Comparison of ENCODE assay signal across 8 mouse cellular contexts in the genomic region with DNA sequence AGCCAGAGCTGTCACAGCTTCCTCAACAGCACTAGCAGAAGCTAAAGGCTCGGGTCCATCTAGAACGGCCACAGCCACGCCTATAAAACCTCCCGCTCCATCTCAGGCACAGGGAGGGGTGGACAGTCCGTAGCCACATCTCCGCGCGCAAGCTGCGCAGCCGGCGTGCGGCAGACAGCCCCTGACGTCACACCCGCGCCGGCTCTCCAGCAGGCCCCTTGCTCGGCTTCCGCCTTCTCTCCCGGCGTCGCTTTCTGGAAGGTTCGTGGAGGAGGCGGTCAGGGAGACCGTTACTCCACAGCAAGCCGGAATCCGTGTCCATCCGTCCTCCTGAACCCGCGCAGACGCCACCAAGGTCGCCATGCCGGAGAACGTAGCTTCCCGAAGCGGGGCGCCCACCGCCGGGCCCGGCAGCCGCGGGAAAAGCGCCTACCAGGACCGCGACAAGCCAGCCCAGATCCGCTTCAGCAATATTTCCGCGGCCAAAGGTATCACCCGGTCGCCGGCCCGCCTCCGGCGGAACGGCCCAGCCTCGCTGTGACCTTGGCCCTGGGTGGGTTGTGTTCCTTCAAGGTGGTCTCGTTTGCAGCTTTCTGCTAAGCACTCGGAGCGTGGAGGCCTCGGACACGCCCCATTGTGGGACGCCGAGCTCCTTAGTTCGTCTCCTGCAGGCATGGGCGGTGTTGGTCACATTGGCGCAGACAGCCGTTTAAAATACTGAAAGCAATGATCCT. TPM values are rescaled to one million over a fixed set of nuclear protein-coding genes. Genes with fewer than 3 reads are reported as not detected.
A peak's percentile ranks its signal among the peaks of the same experiment; 100 is the strongest.
DNase-seq lines count a peak whose midpoint lies in the region; ATAC-seq and TF ChIP-seq lines count a peak whose summit lies in the region.

TSS of gene Cct4 (plus strand) at position 127 of the 734 bp plus-strand sequence.

- ATAC-seq in forebrain, embryonic 15.5 days (replicated peaks), result peak; percentile 98
- peak; percentile 99 for ATAC-seq in lung, embryonic 14.5 days (ENCODE audit: insufficient read depth)

- TF ChIP-seq CTCF in layer of hippocampus, adult 2 months (conservative IDR thresholded peaks at IDR 0.05), result no peak
- TF ChIP-seq CTCF in lung, embryonic 14.5 days (IDR thresholded peaks at IDR 0.05; ENCODE audit: low read depth), result no peak
- no peak for TF ChIP-seq CTCF in olfactory bulb, adult 2 months (IDR thresholded peaks at IDR 0.05; ENCODE audit: insufficient read depth, low read depth, low read length)
- TF ChIP-seq CTCF in thymus, adult 2 months (IDR thresholded peaks at IDR 0.05; ENCODE audit: borderline replicate concordance, control insufficient read depth, extremely low read depth, insufficient read depth, low read length, poor library complexity), result 0 out of 2 replicates have a peak, but pooled peaks have one; percentile 24

- peak within 1 kb of the TSS; percentile 73 for H3K4me2 ChIP-seq in forebrain, embryonic 15.5 days (replicated peaks)
- H3K4me2 ChIP-seq in lung, embryonic 14.5 days, result peak within 1 kb of the TSS; percentile 98

- DNase-seq in ES-CJ7 (ENCODE audit: low read depth, low spot score), result peak; percentile 90
- DNase-seq in cerebellum, adult 11 months, result peak; percentile 88
- peak; percentile 88 for DNase-seq in heart, postnatal 25 days (ENCODE audit: low spot score)
- peak; percentile 92 to 94 for DNase-seq in layer of hippocampus, adult 2 months (ENCODE audit: low spot score in 2 of 2)
- peak; percentile 97 for DNase-seq in lung, embryonic 14.5 days
- DNase-seq in thymus, adult 2 months, result peak; percentile 88

- intact Hi-C loops in heart, postnatal 25 days (cut with DNase I), result loop anchor here (2.0 to 5.0 kb wide), 3 partner anchors 18 to 157 kb away; no protein-coding TSS in a partner anchor

- WGBS in forebrain, embryonic 15.5 days, result under 1% methylated on average over 66 of the region's 66 CpGs
- WGBS in lung, embryonic 14.5 days, result under 1% methylated on average over 66 of the region's 66 CpGs
- WGBS in olfactory bulb, adult 2 months, result under 1% methylated on average over 66 of the region's 66 CpGs
- under 1% methylated on average over 66 of the region's 66 CpGs for WGBS in thymus, adult 2 months

- peak within 1 kb of the TSS; percentile 88 for H3K4me3 ChIP-seq in forebrain, embryonic 15.5 days
- H3K4me3 ChIP-seq in layer of hippocampus, adult 2 months, result peak within 1 kb of the TSS; percentile 69
- H3K4me3 ChIP-seq in lung, embryonic 14.5 days (ENCODE audit: low read depth, low read length), result peak within 1 kb of the TSS; percentile 83
- H3K4me3 ChIP-seq in olfactory bulb, adult 2 months (ENCODE audit: insufficient read depth, low read depth, low read length), result peak within 1 kb of the TSS; percentile 74
- H3K4me3 ChIP-seq in thymus, adult 2 months (ENCODE audit: control insufficient read depth, insufficient read depth, low read length), result peak within 1 kb of the TSS; percentile 94

- H3K9ac ChIP-seq in forebrain, embryonic 15.5 days (replicated peaks), result peak within 1 kb of the TSS; percentile 96
- H3K9ac ChIP-seq in lung, embryonic 14.5 days, result peak within 1 kb of the TSS; percentile 93

- peak within 1 kb of the TSS; percentile 97 for H3K27ac ChIP-seq in forebrain, embryonic 15.5 days (replicated peaks)
- H3K27ac ChIP-seq in layer of hippocampus, adult 2 months, result peak within 1 kb of the TSS; percentile 92
- peak within 1 kb of the TSS; percentile 95 for H3K27ac ChIP-seq in lung, embryonic 14.5 days (ENCODE audit: low read depth)
- peak within 1 kb of the TSS; percentile 66; the same call in 1 of the 2 replicates for H3K27ac ChIP-seq in olfactory bulb, adult 2 months (ENCODE audit: insufficient read depth, low read depth, low read length)
- peak within 1 kb of the TSS; percentile 21; the same call in 1 of the 2 replicates for H3K27ac ChIP-seq in thymus, adult 2 months (ENCODE audit: control insufficient read depth, insufficient read depth, low read length)

- TF ChIP-seq POLR2A in olfactory bulb, adult 2 months (IDR thresholded peaks at IDR 0.05; ENCODE audit: insufficient read depth, low read depth, low read length), result peak; percentile 81
- peak; percentile 65 for TF ChIP-seq POLR2A in thymus, adult 2 months (IDR thresholded peaks at IDR 0.05; ENCODE audit: control insufficient read depth, extremely low read depth, insufficient read depth, low read length, poor library complexity)

- peaks cover 22% of the 10 kb centered on the region for H3K36me3 ChIP-seq in forebrain, embryonic 15.5 days
- peaks cover 26% of the 10 kb centered on the region for H3K36me3 ChIP-seq in lung, embryonic 14.5 days (ENCODE audit: insufficient read depth)
- peaks cover 25% of the 10 kb centered on the region for H3K36me3 ChIP-seq in thymus, adult 2 months (ENCODE audit: control insufficient read depth, insufficient read depth, low read length)

- H3K9me3 ChIP-seq in forebrain, embryonic 15.5 days, result no peaks in the 10 kb centered on the region
- H3K9me3 ChIP-seq in lung, embryonic 14.5 days (ENCODE audit: low read depth, low read length), result no peaks in the 10 kb centered on the region

- H3K27me3 ChIP-seq in forebrain, embryonic 15.5 days, result no peaks in the 10 kb centered on the region
- H3K27me3 ChIP-seq in lung, embryonic 14.5 days (ENCODE audit: insufficient read depth, low read length), result no peaks in the 10 kb centered on the region
- no peaks in the 10 kb centered on the region for H3K27me3 ChIP-seq in thymus, adult 2 months (ENCODE audit: control insufficient read depth, insufficient read depth, low read length)

- H3K4me1 ChIP-seq in forebrain, embryonic 15.5 days, result peaks cover 17% of the 10 kb centered on the region
- no peaks in the 10 kb centered on the region; the same call in 1 of the 2 replicates for H3K4me1 ChIP-seq in lung, embryonic 14.5 days (ENCODE audit: insufficient read depth)
- peaks cover 2% of the 10 kb centered on the region; the same call in 1 of the 2 replicates for H3K4me1 ChIP-seq in olfactory bulb, adult 2 months (ENCODE audit: control insufficient read depth, insufficient read depth, low read length)
- H3K4me1 ChIP-seq in thymus, adult 2 months (replicated peaks; ENCODE audit: control insufficient read depth, insufficient read depth, low read length), result peaks cover 7% of the 10 kb centered on the region

RNA-seq across cellular contexts. Expression of gene Cct4, which starts in this region (rescaled TPM):
- 322 and 335 TPM in 2 replicates for polyA plus RNA-seq in forebrain, embryonic 15.5 days (2015; fragmentation: Nextera tagmentation; extraction: Ambion mirVana)
- total RNA-seq in heart, postnatal 25 days (2021), result 100 to 1,000 TPM; 114 to 121 TPM
- 100 to 1,000 TPM; 100 TPM for total RNA-seq in layer of hippocampus, adult 2 months (2021)
- polyA plus RNA-seq in lung, embryonic 14.5 days (2014; fragmentation: Nextera tagmentation; extraction: Ambion mirVana), result 302 and 320 TPM in 2 replicates
- polyA plus RNA-seq in olfactory bulb, adult 2 months (2012; ENCODE audit: insufficient read depth, insufficient read length, low replicate concordance, missing spikeins), result not detected in 2 replicates
- 206 and 311 TPM in 2 replicates for polyA plus RNA-seq in thymus, adult 2 months (2012; rRNA removed)

Comparison
In these comparisons a context has a peak if more than half of its experiments do, and no peak if none do; other contexts are left out.
1. Peak in every context shown above with its lines: DNase-seq, ATAC-seq, H3K4me3 ChIP-seq and H3K27ac ChIP-seq.
2. H3K27ac ChIP-seq: peak in every context shown above with its lines; median percentile 97 in forebrain, embryonic 15.5 days; 95 in lung, embryonic 14.5 days; 92 in layer of hippocampus, adult 2 months; 66 in olfactory bulb, adult 2 months; 21 in thymus, adult 2 months.